Mouse (Mus musculus): ENCODE results near the gene Gm20738. TPM values are rescaled to one million over a fixed set of nuclear protein-coding genes. Genes with fewer than 3 reads are reported as not detected.
"Not testable (repeated sequence)": the region's sequence is repeated elsewhere in the genome, so short reads cannot be mapped to it uniquely, and the experiment has no call there.

Gm20738 gene
- not detected in 2 replicates for polyA plus RNA-seq (2012; rRNA removed)

- H3K4me1 ChIP-seq (ENCODE audit: control insufficient read depth, insufficient read depth, low read length); H3K4me3 ChIP-seq (ENCODE audit: insufficient read depth, low read length); H3K27ac ChIP-seq (ENCODE audit: insufficient read depth, low read length): not testable (repeated sequence)
Measured at GRCm38 (mm10) chrY:37957511-37957910, at the start of gene Gm20738. Gene Gm20738 (plus strand): TSS chrY:37957811.

All from cortical plate, adult 2 months (tissue).